Mouse (Mus musculus): Measurements from ENCODE around the gene C1qtnf5.
"Not testable (repeated sequence)": the region's sequence is repeated elsewhere in the genome, so short reads cannot be mapped to it uniquely, and the experiment has no call there.

C1qtnf5 gene

DNA sequence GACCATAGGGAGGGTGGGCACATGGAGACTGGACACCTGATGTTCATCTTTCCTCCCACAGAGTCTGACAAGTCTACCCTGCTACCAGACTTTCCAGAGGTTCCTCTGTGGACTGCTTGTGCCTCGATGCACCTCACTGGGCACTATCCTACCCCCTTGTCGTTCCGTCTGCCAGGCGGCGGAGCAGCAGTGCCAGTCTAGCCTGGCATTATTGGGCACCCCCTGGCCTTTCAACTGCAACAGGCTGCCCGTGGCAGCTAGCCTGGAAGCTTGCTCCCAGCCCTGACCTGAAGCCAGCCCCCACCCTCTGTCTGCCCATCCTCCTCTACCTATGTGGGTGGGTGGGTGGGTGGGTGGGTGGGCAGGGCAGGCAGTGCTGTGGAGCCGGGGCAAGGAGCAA lies 863 bp upstream of the C1qtnf5 start:
- DNase-seq (ENCODE audit: low spot score) = no peak

GRCm38 (mm10) chr9:44106596-44106995 lies 449 bp upstream of the C1qtnf5 start:
- DNase-seq (ENCODE audit: low spot score) = no peak

DNA sequence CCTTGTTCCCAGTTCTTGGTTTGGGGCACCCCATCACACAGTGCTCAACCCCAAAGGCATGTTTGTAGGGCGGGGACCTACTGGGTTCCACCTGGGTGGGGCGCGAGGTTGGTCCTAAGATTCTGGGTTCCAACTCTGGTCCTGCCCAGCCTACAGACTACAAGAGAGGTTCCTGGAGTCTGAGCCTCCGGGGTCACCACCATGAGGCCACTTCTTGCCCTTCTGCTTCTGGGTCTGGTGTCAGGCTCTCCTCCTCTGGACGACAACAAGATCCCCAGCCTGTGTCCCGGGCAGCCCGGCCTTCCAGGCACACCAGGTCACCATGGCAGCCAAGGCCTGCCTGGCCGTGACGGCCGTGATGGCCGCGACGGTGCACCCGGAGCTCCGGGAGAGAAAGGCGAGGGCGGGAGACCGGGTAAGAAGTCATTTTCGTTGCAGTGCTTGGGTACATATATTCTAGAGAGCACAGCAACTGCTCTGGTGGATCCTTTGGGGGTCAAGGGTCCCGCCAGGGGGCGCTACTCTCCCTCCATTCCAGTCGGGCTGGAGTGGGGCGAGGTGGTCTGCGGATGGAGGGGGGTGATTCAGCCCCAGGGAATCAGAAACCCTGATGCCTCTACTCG lies 623 bp downstream of the C1qtnf5 start:
- DNase-seq (ENCODE audit: low spot score) = peak; percentile 63

- DNase-seq (ENCODE audit: low spot score) = no peak
Measured at GRCm38 (mm10) chr9:44108269-44109055, 1.4 kb downstream of the C1qtnf5 start.

GRCm38 (mm10) chr9:44109360-44110095 lies 2.5 kb downstream of the C1qtnf5 start:
- peak; percentile 32 for DNase-seq (ENCODE audit: low spot score)

DNA sequence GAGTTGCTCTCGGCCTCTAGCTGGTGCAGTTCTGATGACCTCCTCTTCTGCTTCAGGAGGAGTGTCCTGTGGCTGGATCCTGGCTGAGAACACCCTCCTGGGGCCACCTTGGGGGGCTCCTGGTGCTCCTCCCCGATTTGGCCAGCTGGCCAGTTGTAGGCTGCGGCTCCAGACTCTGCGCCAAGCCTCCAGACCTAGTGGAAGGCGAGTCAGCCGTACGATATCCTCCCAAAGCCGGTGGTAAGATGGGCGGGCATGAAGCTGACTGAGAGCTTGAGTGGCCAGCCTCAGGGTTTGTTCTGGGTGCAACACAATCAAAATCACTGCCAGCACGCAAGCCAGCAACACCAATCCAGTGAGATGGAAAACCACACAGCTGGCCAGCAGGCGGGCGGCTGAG lies 4.9 kb downstream of the C1qtnf5 start:
- DNase-seq (ENCODE audit: low spot score) = not testable (repeated sequence)

DNA sequence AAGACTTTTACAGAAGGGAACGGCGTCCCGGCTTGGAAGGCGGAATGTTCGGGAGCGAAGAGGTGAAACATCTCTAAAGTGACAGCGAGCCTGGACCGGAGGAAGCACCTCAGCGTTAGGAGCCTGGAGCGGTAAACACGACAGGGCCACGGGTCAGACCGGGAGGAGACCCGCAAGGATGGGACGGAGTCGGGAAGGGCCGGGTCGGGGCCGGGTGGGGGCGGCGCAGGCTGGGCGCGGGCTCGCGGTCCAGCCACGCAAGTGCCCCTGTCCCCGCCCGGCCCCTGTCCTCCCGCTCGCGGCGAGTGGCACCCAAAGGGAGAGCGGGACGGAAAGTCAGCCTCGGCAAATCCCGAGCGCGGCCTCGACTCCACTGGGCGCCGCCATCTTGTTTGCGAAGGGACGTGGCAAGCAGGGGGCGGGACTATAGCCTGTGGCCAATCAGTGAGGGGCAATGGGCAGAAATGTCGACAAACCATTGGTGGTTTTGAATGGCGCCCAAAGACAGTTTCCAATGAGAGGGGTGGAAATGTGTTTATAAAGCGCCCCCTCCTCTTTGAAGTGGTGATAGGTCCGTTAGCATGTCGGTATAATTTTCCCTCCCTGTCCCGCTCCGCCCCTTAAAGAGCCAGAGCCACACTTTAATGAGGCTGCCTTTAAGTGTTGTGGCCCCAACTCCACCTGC lies 6.2 kb downstream of the C1qtnf5 start, which contains the start of the genes Gm49380 and Rnf26:
TSS of gene Gm49380 (minus strand) at position 396 of the 685 bp plus-strand sequence.
TSS of gene Rnf26 (minus strand) at position 413 of the 685 bp plus-strand sequence.
- peak; percentile 95 for DNase-seq (ENCODE audit: low spot score)

DNA sequence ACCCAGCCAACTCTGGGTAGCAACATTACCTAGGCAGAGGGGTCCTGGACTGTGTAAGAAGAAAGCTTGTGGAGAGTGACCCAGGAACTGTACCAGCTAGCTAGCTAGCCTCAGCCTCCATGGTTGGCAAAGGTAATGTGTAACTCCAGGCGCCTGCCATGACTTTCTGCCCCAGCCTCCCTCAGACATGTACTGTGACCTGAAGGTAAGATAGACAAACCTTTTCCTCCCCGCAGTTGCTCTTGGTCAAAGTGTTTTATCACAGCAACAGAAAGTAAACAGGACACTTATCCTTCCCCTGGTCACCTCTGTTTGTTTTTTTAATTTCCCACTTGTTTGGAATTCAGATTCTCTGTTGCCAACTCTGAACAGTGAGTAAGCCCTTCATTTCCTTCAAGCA lies 7.4 kb downstream of the C1qtnf5 start:
- no peak for DNase-seq (ENCODE audit: low spot score)

DNA sequence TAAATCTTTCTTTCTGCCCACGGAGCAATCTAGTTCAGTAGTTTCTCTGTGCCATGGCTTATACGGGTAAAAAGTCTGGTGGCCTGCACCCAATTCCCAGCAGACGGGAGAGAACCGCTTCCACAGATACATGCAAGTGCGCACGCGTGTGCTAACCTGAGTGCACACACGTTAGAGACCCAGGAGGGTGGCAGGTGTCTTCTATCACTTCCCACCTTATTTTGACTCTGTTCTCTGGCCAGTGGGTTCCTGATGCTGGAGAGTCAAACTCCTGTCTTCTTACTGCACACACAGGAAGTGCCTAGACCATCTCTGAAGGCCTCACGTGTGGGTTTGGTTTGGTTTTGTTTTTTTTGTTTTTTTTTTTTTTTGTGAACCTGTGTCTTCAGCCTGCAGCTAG lies 8.6 kb downstream of the C1qtnf5 start:
- no peak for DNase-seq (ENCODE audit: low spot score)

GRCm38 (mm10) chr9:44116182-44116581 lies 9.1 kb downstream of the C1qtnf5 start:
- DNase-seq (ENCODE audit: low spot score) = no peak

DNA sequence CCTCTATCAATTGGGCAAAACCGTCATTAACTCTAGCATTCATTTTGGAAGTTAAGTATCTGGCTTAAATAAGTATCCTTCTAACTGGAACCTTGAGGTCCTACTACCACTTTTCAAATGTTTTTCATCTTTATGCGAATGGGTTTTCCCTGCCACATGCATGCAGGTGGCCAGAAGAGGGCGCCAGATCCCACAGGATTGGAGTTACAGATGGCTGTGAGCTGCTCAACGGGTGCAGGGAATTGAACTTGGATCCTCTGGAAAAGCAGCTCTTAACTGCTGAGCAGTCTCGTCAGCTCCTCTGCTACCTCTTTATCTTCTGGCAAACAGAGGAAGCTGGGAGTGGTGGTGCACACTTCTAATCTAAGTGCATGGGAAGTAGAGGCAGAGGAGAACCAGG lies 12.0 kb downstream of the C1qtnf5 start:
- no peak for DNase-seq (ENCODE audit: low spot score)

GRCm38 (mm10) chr9:44119948-44120465 lies 13.0 kb downstream of the C1qtnf5 start:
- no peak for DNase-seq (ENCODE audit: low spot score)

GRCm38 (mm10) chr9:44124317-44124716 lies 17.3 kb downstream of the C1qtnf5 start:
- no peak for DNase-seq (ENCODE audit: low spot score)

GRCm38 (mm10) chr9:44125026-44125425 lies 18.0 kb downstream of the C1qtnf5 start:
- DNase-seq (ENCODE audit: low spot score) = no peak

GRCm38 (mm10) chr9:44125546-44126428 lies 18.7 kb downstream of the C1qtnf5 start:
- DNase-seq (ENCODE audit: low spot score) = no peak

- no peak for DNase-seq (ENCODE audit: low spot score)
Measured at GRCm38 (mm10) chr9:44126746-44127145, 19.7 kb downstream of the C1qtnf5 start.

DNA sequence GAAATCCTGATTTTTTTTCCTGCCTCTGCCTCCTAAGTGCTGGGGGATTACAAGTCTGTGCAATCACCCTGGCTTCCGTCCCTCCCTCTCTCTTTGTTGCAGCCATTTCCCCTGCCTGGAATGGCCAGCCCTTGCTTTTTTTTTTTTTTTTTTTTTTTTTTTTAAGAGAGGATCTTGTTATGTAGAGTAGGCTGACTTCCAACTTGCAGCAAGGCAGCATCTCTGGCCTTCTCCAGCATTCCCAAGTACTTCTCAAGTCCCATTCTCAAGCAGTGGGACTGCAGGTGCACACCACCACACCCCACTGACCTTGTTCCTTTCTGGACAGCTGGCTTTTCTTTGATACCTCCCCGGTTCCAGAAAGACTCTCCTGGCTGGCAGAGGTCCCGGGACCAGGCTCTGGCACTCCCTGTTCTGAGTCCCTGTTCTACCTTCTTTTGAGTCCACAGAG lies 20.3 kb downstream of the C1qtnf5 start:
- DNase-seq (ENCODE audit: low spot score) = no peak

DNA sequence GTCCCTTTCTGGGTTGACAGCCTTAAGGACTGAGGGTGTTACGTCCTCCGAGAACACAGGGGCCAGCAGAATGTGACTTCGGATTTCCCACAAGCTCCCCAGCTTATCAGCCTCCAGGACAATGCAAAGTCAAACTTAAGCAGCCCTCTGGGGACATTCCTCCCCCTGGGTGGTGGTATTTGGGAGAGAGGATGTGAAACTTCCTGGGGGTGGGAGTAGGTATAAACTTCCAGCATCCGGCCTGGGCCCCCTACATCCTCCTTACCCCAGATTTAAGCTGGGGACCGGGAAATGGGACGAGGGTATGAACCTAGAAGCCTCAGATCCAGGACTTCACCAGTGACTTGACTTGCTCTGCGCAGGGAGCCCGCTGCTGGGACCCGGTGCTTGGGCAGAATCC lies 22.6 kb downstream of the C1qtnf5 start:
- no peak for DNase-seq (ENCODE audit: low spot score)

GRCm38 (mm10) chr9:44130034-44130433 lies 23.0 kb downstream of the C1qtnf5 start:
- peak; percentile 59 for DNase-seq (ENCODE audit: low spot score)

DNA sequence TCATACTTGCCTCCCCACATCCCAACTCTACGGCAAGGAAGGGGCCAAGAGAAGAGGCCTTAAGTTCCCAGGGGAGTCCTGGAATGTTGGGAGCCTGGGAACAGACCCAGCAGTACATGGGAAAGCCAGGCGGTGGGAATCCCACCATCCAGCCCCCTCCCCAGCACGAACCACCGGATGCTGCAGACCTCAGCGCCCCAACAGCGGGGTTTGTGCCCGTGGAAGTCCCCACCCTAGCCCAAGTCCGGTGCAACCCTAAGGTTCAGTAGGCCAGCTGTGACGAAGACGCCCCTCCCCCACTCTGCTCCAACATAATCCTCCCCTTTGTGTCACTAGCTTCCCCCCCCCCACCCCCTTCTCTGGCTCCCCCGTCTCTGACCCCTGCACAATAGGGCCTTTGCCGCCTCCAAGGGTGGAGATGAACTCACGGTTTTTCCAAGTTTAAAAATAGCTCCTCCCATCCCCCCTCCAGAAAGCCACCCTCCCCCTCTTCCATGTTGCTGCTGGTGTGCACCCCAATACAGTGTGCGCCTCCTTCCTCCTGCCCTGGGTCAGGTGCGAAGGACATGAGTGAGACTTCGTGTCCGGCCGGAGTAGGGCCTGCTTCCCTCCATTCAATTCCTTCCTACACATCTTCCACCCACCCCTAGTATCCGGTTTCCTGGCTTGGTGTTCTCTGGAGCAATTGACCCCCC lies 23.7 kb downstream of the C1qtnf5 start:
- no peak for DNase-seq (ENCODE audit: low spot score)

Measured in ovary, adult 18-20 months (tissue).